Mouse (Mus musculus) ES-Bruce4 (cell line): ENCODE data around the gene Src.

Experiments used
- CTCF ChIP-seq: IDR thresholded peaks from one replicate; pipeline ENCODE4 v1.8.1; 2011; ENCODE audit warnings: low read depth, low read length
- EP300 ChIP-seq: IDR thresholded peaks from 2 replicates; pipeline ENCODE4 v1.6.1; 2011; ENCODE audit warnings: low read depth, low read length; ENCODE audit not compliant: insufficient read depth
- POLR2A ChIP-seq: IDR thresholded peaks from one replicate; pipeline ENCODE4 v1.8.1; 2011; ENCODE audit warnings: low read length; ENCODE audit not compliant: insufficient read depth

DNA sequence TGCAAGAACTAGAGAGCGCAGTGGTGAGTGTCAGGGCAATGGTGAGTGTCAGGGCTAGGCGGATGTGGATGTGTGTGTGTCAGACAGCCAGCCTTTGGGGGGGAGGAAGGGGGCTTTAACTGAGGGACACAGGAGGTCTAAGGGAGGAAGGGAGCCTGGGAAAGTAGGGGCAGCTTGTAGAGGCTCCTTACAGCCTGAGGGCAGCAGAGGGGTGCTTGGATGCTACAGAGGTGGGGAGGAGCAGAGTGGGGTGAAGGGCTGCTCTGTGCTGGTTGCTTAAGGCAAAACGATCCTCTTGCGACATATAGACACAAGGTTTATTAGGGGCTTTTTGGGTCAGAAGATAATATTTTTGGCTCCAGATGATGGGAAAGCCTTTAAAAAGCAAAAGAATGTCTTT lies 33.4 kb upstream of the Src start:
- no peak for TF ChIP-seq EP300
- no peak for TF ChIP-seq POLR2A
- TF ChIP-seq CTCF: no peak
